Mouse (Mus musculus) retina, adult 2 months (tissue): ENCODE measurements around the gene Hspb9.

Experiments used
- DNase-seq: peaks from one replicate; pipeline ENCODE4 v3.0.0-alpha.2; 2012; ENCODE audit warnings: low read depth, low spot score

Hspb9 gene

DNA sequence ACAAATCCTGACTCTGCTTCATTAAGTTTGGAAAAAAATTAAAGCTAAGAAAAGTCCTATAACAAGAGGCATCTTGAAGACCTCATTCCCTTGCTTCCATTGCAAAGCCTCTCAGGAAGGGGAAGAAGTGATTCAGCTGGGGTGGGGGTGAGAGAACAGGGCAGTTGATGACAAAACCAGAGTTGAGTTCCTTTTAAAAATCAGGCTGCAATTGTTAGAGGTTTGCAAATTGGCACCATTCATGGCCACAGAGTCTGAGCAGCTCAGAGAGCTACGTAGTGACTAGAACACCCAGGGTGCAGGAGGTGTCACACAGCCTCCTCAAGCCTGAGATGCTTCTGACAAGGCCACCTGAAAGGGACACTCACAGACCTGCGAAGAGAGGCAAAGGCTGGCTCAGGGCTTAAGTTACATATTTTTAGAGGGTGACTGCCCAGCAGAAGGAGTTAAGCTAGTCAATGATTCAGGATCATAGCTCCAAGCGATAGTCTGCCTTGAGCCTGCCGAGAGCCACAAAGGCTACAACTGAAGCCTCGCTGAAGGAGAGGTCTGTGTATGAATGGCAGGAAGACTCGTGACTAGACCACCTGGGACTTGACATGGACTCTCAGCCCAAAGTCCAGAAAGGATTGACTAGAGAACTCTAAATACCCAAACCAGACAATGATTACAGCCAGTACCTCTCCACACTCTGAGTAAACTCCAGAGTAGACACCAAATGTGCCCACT lies 17.0 kb downstream of the Hspb9 start:
- no peak for DNase-seq

GRCm38 (mm10) chr11:100735134-100735865 lies 21.6 kb downstream of the Hspb9 start:
- no peak for DNase-seq

GRCm38 (mm10) chr11:100735954-100736745 lies 22.5 kb downstream of the Hspb9 start:
- DNase-seq = no peak

DNA sequence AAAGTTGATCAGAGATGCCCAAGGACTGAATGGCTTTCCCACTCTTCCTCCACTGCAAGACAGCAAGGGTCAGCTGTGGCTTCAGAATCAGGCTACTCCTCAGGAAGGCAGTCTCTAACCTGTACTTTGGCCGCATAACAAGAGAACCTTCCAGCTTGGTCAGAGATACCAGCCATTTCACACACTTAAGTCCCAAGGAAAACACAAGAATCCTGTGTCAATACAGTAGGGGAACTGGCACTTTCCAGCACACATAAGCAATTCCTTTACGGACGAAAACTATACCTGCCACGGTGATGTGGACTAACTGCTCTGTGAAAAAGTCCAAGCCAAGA lies 23.1 kb downstream of the Hspb9 start:
- no peak for DNase-seq

GRCm38 (mm10) chr11:100737105-100737733 lies 23.6 kb downstream of the Hspb9 start:
- no peak for DNase-seq

DNA sequence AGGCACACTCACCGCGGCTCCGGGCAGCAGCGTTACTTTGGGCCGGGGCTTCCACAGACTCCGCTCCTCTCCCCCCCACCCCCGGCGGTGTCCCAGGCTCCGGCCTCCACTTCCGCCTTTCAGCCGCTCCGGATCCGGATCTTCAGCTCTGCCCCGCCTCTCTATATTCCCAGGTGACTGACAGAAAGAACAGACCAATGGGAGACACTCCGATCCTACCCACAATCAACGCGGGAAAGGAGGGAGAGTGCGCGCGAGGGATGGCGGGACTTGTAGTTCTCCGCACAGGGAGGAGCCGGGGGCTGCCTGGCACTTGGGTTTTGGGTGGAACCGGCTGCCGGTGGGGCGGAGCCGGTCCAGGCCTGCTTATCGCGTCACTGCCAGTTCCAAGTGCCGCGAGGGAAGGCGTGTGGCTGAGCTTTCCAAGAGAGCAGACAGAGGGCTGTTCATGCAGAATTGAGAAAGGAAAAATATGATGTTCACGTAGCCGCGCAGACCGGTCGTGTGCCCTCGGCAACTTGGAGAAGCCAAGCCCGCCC lies 24.5 kb downstream of the Hspb9 start, which contains the start of gene Rab5c:
Rab5c (minus strand) TSS at position 150 of the 539 bp plus-strand sequence.
- peak; percentile 96 for DNase-seq

DNA sequence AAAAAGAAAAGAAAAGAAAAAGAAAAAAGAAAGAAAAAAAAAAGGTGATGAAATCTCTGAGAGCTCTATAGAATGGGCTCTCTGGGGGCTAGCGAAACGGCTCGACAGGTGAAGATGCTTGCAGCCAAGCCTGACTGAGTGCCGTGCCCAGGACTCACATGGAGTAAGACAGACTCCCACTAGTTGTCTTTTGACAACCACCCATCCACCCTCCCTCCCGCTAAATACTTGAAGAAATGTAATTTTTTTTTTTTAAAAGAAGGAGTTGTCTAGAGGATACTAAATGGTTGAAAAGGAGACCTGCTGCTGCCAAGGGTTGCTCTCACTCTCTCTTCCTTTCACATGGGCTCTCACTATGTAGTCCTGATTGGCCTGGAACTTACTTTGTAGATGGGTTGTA lies 25.1 kb downstream of the Hspb9 start:
- DNase-seq = no peak

- no peak for DNase-seq
Measured at GRCm38 (mm10) chr11:100741348-100741747, 27.7 kb downstream of the Hspb9 start.

DNA sequence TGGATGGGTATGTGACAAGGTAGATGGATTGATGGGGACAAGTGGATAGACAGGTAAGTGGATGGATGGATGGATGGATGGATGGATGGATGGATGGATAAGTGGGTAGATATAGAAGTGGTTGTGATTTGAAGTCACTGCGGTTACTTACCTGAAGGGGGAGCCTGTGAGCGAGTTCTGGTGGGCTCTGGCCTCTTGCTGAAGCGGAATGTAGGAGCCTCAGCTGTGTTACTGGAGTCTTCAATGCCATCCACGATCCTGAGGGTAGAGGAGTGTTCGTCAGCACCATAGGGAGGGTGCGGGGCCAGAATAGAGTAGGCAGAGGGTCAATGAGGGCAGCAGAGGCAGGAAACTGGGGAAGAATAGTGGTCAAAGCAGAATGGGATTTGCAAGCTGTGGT lies 31.4 kb downstream of the Hspb9 start:
- DNase-seq = no peak

GRCm38 (mm10) chr11:100746546-100746945 lies 32.9 kb downstream of the Hspb9 start:
- DNase-seq = no peak

- DNase-seq = no peak
Measured at GRCm38 (mm10) chr11:100747114-100747513, 33.5 kb downstream of the Hspb9 start.

DNA sequence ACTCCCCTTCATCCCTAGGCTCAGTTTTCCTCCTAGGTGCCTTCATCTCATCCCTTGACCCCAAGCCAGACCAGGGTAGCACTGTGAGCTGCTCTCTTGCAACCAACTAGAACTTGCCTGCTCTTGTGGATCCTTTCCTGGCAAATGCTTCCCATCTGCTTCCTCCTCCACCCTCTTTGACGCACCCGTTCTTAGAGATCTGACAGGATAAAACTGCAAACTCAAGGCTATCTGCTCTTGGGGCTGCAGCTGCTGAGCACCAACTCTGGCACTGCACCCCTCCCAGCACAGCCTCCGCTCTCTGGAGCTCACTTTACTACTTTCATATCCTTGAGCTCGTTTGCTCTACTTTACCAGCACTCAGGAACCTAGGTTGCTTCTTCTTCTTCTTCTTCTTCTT lies 35.0 kb downstream of the Hspb9 start:
- no peak for DNase-seq

- DNase-seq = no peak
Measured at GRCm38 (mm10) chr11:100749469-100749868, 35.8 kb downstream of the Hspb9 start.

DNA sequence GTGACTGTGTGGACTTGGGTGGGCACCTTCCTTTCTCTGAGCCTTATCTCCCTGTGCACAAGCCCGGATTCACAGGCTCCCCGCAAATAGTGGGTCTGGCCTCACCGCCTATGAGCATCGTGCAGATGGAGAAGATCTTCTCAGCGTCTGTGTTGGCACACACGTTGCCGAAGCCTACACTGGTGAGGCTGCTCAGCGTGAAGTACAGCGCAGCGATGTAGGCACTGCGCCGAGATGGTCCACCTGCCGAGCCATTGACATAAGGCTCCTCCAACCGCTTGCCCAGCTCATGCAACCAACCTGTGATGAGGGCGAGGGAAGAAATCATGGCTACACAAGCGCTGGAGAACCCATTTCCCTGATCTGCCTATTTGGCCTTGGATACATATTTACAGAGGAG lies 36.5 kb downstream of the Hspb9 start:
- no peak for DNase-seq

DNA sequence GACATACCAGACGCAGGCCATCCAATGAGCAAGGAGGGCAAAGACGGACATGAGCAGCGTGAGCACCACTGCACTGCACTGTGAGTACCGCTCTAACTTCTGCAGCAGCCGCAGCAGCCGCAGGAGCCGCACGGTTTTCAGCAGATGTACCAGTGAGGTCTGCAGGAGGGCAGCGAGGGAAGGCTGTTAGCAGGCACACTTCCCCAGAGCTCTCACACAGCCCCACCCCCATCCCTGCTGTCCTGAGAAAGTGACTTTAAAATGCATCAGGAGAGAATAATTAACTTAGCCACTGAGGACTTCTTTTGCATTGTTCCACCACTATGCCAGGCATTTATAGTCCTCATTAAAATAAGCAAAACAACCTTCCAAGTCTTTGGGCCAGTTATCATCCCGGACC lies 38.6 kb downstream of the Hspb9 start:
- DNase-seq = no peak

GRCm38 (mm10) chr11:100754021-100754692 lies 40.5 kb downstream of the Hspb9 start:
- DNase-seq = no peak

- no peak for DNase-seq
Measured at GRCm38 (mm10) chr11:100754693-100755057, 41.0 kb downstream of the Hspb9 start.

DNA sequence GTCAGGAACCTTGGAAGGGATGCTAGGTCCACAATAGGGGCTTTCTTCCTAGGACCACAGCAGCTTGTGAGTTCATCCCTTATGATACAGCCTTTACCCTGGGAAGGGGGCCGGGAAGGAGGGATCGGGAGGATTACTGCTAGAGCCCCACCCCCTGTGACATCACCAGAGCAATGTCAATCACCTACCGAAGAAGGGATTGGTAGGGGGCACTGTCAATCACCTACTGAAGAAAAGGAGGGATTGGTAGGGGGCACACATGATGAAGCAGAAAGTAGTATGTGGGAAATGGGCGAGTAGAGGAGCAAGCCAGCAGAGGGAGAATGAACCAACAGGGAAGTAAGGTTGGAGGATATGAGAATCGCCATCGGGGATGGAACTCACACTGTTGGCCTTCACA lies 42.8 kb downstream of the Hspb9 start:
- no peak for DNase-seq

- no peak for DNase-seq
Measured at GRCm38 (mm10) chr11:100757566-100757965, 43.9 kb downstream of the Hspb9 start.

- DNase-seq = no peak
Measured at GRCm38 (mm10) chr11:100758707-100759610, 45.3 kb downstream of the Hspb9 start.
